Mouse (Mus musculus) retina, postnatal 1 day (tissue): ENCODE measurements around the gene Gm9837.

Experiments used
- DNase-seq: peaks from one replicate; pipeline ENCODE4 v3.0.0-alpha.2; 2012

The Gm9837 gene

GRCm38 (mm10) chr11:53469968-53470695 lies at the start of gene Gm9837:
Gm9837 (minus strand) TSS chr11:53470479.
- DNase-seq, result peak; percentile 94

GRCm38 (mm10) chr11:53519207-53520121 lies 49.2 kb upstream of the Gm9837 start, which contains the start of gene Sept8:
Sept8 (plus strand) TSS chr11:53519257.
- DNase-seq, result peak; percentile 83

GRCm38 (mm10) chr11:53518759-53519158 lies 48.5 kb upstream of the Gm9837 start:
- no peak for DNase-seq

GRCm38 (mm10) chr11:53516775-53517627 lies 46.7 kb upstream of the Gm9837 start:
- no peak for DNase-seq

- no peak for DNase-seq
Observed at GRCm38 (mm10) chr11:53510351-53510750, 40.1 kb upstream of the Gm9837 start.

- no peak for DNase-seq
Observed at GRCm38 (mm10) chr11:53508591-53508990, 38.3 kb upstream of the Gm9837 start.

- DNase-seq, result no peak
Observed at GRCm38 (mm10) chr11:53508152-53508551, 37.9 kb upstream of the Gm9837 start.

GRCm38 (mm10) chr11:53507098-53507805 lies 37.0 kb upstream of the Gm9837 start:
- no peak for DNase-seq

- DNase-seq, result peak; percentile 50
Observed at GRCm38 (mm10) chr11:53505026-53505663, 34.9 kb upstream of the Gm9837 start.

- no peak for DNase-seq
Observed at GRCm38 (mm10) chr11:53504376-53504775, 34.1 kb upstream of the Gm9837 start.

GRCm38 (mm10) chr11:53503738-53504137 lies 33.5 kb upstream of the Gm9837 start:
- no peak for DNase-seq

GRCm38 (mm10) chr11:53502039-53502765 lies 31.9 kb upstream of the Gm9837 start:
- DNase-seq, result no peak

- DNase-seq, result peak; percentile 78
Observed at GRCm38 (mm10) chr11:53500569-53500968, 30.3 kb upstream of the Gm9837 start.

- DNase-seq, result no peak
Observed at GRCm38 (mm10) chr11:53496946-53497345, 26.7 kb upstream of the Gm9837 start.

- DNase-seq, result peak; percentile 90
Observed at GRCm38 (mm10) chr11:53495417-53495816, 25.1 kb upstream of the Gm9837 start.

GRCm38 (mm10) chr11:53493243-53493955 lies 23.1 kb upstream of the Gm9837 start:
- DNase-seq, result peak; percentile 77

- peak; percentile 96 for DNase-seq
Observed at GRCm38 (mm10) chr11:53491954-53492401, 21.7 kb upstream of the Gm9837 start.

- no peak for DNase-seq
Observed at GRCm38 (mm10) chr11:53489421-53489820, 19.1 kb upstream of the Gm9837 start.

GRCm38 (mm10) chr11:53489007-53489406 lies 18.7 kb upstream of the Gm9837 start:
- DNase-seq, result no peak
